Mouse (Mus musculus): Measurements from ENCODE around the gene Rhoj.

DNA sequence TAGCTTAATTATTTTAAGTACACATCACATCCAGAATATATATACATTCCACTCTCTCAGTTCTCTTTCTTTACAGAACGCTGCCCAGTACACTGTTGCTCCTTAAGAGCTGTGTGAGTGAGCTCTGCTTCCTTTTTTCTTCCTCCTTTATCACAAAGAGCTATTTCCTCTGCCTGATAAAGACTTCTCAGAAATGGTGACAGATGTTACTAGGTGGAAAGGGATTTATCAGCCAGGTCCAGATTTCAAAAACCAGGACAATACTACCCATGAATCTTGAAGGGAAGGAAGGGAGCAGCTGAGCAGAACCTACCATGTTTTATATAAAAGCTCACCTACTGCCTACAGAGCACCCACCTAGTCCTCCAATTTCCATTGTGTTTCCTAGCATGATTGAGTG, 8.3 kb upstream of the Rhoj start:
- TF ChIP-seq POLR2A (IDR thresholded peaks at IDR 0.05; ENCODE audit: low read depth, low read length) (no peak), CTCF (IDR thresholded peaks at IDR 0.05; ENCODE audit: extremely low read depth, insufficient read length, insufficient replicate concordance, low read depth, low read length) (no peak)
